Mouse (Mus musculus) heart, embryonic 16.5 days (tissue): ENCODE data around the gene Rnf167. TPM values are rescaled to one million over a fixed set of nuclear protein-coding genes. Genes with fewer than 3 reads are reported as not detected.
A peak's percentile ranks its signal among the peaks of the same experiment; 100 is the strongest.

Source experiments
- ATAC-seq: fragments of 200-750 bp; cut with Nextera tagmentation; replicated peaks from 2 replicates; pipeline ENCODE4 v1.8.0; 2017; ENCODE audit warnings: moderate number of reproducible peaks; ENCODE audit not compliant: insufficient read depth, low FRiP score; ENCODE audit errors: extremely low read depth
- H3K27ac ChIP-seq: fragments of 300-500 bp; sonication (generic); 2 replicates; pipeline ENCODE4 v1.5.1; 2014; ENCODE audit warnings: mild to moderate bottlenecking, low read length, control low read depth, moderate library complexity
- H3K27me3 ChIP-seq: fragments of 300-500 bp; sonication (generic); 2 replicates; pipeline ENCODE4 v1.6.1; 2014; ENCODE audit warnings: low read length, mixed read lengths; ENCODE audit not compliant: control insufficient read depth, insufficient read depth
- H3K36me3 ChIP-seq: fragments of 300-500 bp; sonication (generic); 2 replicates; pipeline ENCODE4 v1.6.1; 2014; ENCODE audit not compliant: control insufficient read depth, insufficient read depth
- H3K4me1 ChIP-seq: fragments of 300-500 bp; sonication (generic); 2 replicates; pipeline ENCODE4 v1.6.1; 2014; ENCODE audit warnings: low read length, mixed read lengths; ENCODE audit not compliant: control insufficient read depth, insufficient read depth
- H3K4me2 ChIP-seq: fragments of 300-500 bp; sonication (generic); 2 replicates; pipeline ENCODE4 v1.6.1; 2014; ENCODE audit warnings: low read depth, mild to moderate bottlenecking, control low read depth, low read length
- H3K4me3 ChIP-seq: fragments of 300-500 bp; sonication (generic); 2 replicates; pipeline ENCODE4 v1.5.1; 2014; ENCODE audit warnings: mild to moderate bottlenecking, control low read depth, low read length
- H3K9ac ChIP-seq: fragments of 300-500 bp; sonication (generic); 2 replicates; pipeline ENCODE4 v1.6.1; 2014; ENCODE audit warnings: low read length, control low read depth
- H3K9me3 ChIP-seq: fragments of 300-500 bp; sonication (generic); replicated peaks from 2 replicates; pipeline ENCODE4 v1.6.1; 2016; ENCODE audit warnings: low read length; ENCODE audit not compliant: control insufficient read depth
- WGBS: fragments of 180-500 bp; shearing (Covaris S2); extraction: QIAGEN DNeasy Blood & Tissue Kit; methylation state at CpG from one replicate; pipeline ENCODE4 v1.1.7; 2014; 5-methylcytosine and 5-hydroxymethylcytosine counted together
- polyA plus RNA-seq: library from polyadenylated mRNA; unstranded; fragments of >200 nt; fragmentation: Nextera tagmentation; extraction: Ambion mirVana; gene quantifications from 2 replicates; pipeline ENCODE4 v1.2.1, GENCODE M21; 2015

Rnf167 gene
- polyA plus RNA-seq, 1 experiment from 2014 or later, result 80.3 TPM

- Histone ChIP-seq H3K27ac (peak overlapping the region; percentile 96), H3K27me3 (no peaks in the 10 kb centered on the region), H3K4me3 (peak overlapping the region; percentile 74), H3K9me3 (no peaks in the 10 kb centered on the region), H3K4me2 (peak overlapping the region; percentile 92), H3K9ac (peak overlapping the region; percentile 78), H3K4me1 (peaks cover 36% of the 10 kb centered on the region), H3K36me3 (peaks cover 19% of the 10 kb centered on the region)
- ATAC-seq, result peak; percentile 66
- WGBS, result 9% methylated on average over 16 of the region's 16 CpGs
Measured at GRCm38 (mm10) chr11:70656456-70656927, 9.5 kb downstream of the Rnf167 start.

- peak within 1 kb of the TSS; percentile 78 for H3K9ac ChIP-seq
- H3K4me3 ChIP-seq, result peak within 1 kb of the TSS; percentile 74
- H3K27me3 ChIP-seq, result no peaks in the 10 kb centered on the region
- WGBS, result 11% methylated on average over 3 of the region's 3 CpGs
- peaks cover 31% of the 10 kb centered on the region for H3K4me1 ChIP-seq
- peaks cover 15% of the 10 kb centered on the region for H3K36me3 ChIP-seq
- ATAC-seq, result peak; percentile 45
- H3K27ac ChIP-seq, result peak within 1 kb of the TSS; percentile 96
- no peaks in the 10 kb centered on the region for H3K9me3 ChIP-seq
- peak within 1 kb of the TSS; percentile 92 for H3K4me2 ChIP-seq
Measured at GRCm38 (mm10) chr11:70656964-70657363, 9.9 kb downstream of the Rnf167 start, which contains the start of gene Eno3. Eno3 (plus strand) TSS chr11:70657202.

DNA sequence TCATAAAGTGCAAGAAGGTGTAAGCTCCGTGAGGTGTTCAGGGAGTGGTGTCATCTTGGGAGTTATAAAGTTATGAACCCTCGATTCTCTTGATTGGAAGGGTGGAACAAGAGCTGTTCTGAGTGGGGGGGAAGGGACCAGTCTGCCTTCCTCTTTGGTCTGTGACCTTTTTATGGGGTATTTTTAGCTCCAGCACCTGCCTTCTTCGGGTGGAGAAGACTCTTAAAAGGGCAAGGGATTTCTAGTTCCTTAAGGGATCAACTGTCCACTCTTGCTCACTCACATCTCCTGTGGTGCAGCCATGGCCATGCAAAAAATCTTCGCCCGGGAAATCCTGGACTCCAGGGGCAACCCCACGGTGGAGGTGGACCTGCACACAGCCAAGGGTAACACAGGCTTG, 10.5 kb downstream of the Rnf167 start:
- Histone ChIP-seq H3K36me3 (peaks cover 13% of the 10 kb centered on the region), H3K4me1 (peaks cover 25% of the 10 kb centered on the region), H3K4me3 (peak overlapping the region; percentile 74), H3K27ac (peak overlapping the region; percentile 96), H3K27me3 (no peaks in the 10 kb centered on the region), H3K9me3 (no peaks in the 10 kb centered on the region), H3K4me2 (peak overlapping the region; percentile 92), H3K9ac (peak overlapping the region; percentile 78)
- no peak for ATAC-seq
- 36% methylated on average over 6 of the region's 6 CpGs for WGBS

DNA sequence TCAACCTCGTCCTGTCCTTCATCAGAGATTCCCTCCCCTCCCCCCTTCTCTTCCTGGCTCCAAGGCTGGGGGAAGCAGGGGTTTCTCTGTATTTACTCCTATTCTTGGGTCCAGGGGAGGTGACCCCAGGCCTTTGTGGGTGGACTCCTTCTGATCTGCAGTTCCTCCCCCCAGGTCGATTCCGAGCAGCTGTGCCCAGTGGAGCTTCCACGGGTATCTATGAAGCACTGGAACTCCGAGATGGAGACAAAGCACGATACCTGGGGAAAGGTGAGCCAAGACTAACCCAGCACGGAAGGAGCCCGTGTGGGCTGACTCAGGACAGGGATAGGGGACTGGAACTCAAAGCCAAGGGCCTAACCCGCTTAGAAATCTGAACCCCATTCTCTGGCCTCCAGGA, 11.0 kb downstream of the Rnf167 start:
- Histone ChIP-seq H3K27me3 (no peaks in the 10 kb centered on the region), H3K9me3 (no peaks in the 10 kb centered on the region), H3K27ac (peak overlapping the region; percentile 96), H3K4me1 (peaks cover 25% of the 10 kb centered on the region), H3K4me3 (peak overlapping the region; percentile 74), H3K4me2 (peak overlapping the region; percentile 92), H3K36me3 (peaks cover 15% of the 10 kb centered on the region), H3K9ac (peak overlapping the region; percentile 78)
- no peak for ATAC-seq
- 52% methylated on average over 9 of the region's 9 CpGs for WGBS

DNA sequence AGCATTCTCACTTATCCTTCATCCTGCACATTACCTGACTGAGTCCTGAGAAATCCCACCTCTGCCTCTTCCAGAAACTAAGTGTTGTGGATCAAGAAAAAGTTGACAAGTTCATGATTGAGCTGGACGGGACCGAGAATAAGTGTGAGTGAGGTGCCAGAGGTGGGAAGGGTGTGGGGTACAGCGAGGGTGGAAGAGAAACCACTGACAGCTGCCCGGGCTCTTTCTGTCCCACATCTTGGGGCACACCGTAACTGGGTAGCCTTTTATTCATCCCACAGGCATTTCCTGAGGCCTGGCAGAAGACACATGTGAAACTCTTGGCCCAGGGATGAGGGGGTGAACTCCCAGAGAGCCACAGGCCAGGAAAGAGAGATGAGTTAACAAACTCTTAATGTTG, 11.5 kb downstream of the Rnf167 start:
- ATAC-seq, result no peak
- Histone ChIP-seq H3K27ac (peak overlapping the region; percentile 96; the same call in 1 of the 2 replicates), H3K4me2 (peak overlapping the region; percentile 92), H3K9me3 (no peaks in the 10 kb centered on the region), H3K36me3 (peaks cover 18% of the 10 kb centered on the region), H3K4me3 (peak overlapping the region; percentile 74), H3K9ac (peak overlapping the region; percentile 78), H3K4me1 (peaks cover 24% of the 10 kb centered on the region), H3K27me3 (no peaks in the 10 kb centered on the region)
- WGBS, result 69% methylated on average over 5 of the region's 5 CpGs

GRCm38 (mm10) chr11:70658942-70659341, 11.9 kb downstream of the Rnf167 start:
- peak overlapping the region; percentile 78 for H3K9ac ChIP-seq
- peaks cover 24% of the 10 kb centered on the region for H3K4me1 ChIP-seq
- WGBS, result 62% methylated on average over 8 of the region's 8 CpGs
- H3K4me2 ChIP-seq, result peak overlapping the region; percentile 92
- peak overlapping the region; percentile 96; the same call in 1 of the 2 replicates for H3K27ac ChIP-seq
- H3K36me3 ChIP-seq, result peaks cover 22% of the 10 kb centered on the region
- H3K9me3 ChIP-seq, result no peaks in the 10 kb centered on the region
- no peaks in the 10 kb centered on the region for H3K27me3 ChIP-seq
- peak overlapping the region; percentile 74 for H3K4me3 ChIP-seq
- ATAC-seq, result no peak

DNA sequence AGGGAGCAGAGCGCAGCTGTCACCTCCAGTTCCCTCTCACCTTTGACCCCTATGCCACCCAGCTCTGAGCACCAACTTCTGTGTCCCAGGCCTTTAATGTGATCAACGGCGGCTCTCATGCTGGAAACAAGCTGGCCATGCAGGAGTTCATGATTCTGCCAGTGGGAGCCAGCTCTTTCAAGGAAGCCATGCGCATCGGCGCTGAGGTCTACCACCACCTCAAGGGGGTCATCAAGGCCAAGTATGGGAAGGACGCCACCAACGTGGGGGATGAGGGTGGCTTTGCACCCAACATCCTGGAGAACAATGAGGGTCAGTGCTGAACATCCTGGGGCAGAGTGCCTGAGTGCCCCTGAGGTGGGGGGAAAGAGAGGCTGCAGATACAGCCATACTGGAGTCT, 13.5 kb downstream of the Rnf167 start:
- WGBS, result 87% methylated on average over 8 of the region's 8 CpGs
- ATAC-seq, result no peak
- H3K4me3 ChIP-seq, result no peak overlapping the region
- H3K36me3 ChIP-seq, result peaks cover 34% of the 10 kb centered on the region
- no peak overlapping the region for H3K4me2 ChIP-seq
- H3K9me3 ChIP-seq, result no peaks in the 10 kb centered on the region
- no peaks in the 10 kb centered on the region for H3K27me3 ChIP-seq
- H3K4me1 ChIP-seq, result peaks cover 24% of the 10 kb centered on the region
- H3K9ac ChIP-seq, result no peak overlapping the region
- no peak overlapping the region for H3K27ac ChIP-seq

DNA sequence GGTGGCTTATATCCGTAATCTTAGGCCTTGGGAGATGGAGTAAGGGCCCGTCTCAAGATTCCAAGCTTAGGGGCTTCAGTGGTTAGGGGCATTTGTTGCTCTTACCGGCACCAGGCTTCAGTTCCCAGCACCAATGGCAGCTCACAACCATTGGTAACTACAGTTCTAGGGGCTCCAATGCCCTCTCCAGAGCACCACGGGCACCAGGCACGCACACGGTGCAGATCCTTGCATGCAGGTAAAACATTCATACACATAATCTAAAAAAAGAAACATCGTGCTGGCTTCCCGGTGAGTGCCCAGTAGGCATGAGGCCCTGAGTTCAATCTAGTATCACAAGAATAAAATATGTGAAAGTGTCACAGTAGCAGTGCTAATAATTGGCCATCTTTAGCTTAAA, 16.1 kb downstream of the Rnf167 start:
- no peak for ATAC-seq
- peak overlapping the region; percentile 33 for H3K27ac ChIP-seq
- no peak overlapping the region for H3K4me2 ChIP-seq
- H3K9ac ChIP-seq, result no peak overlapping the region
- H3K4me3 ChIP-seq, result no peak overlapping the region
- peaks cover 30% of the 10 kb centered on the region for H3K4me1 ChIP-seq
- no peaks in the 10 kb centered on the region for H3K9me3 ChIP-seq
- WGBS, result 68% methylated on average over 8 of the region's 8 CpGs
- no peaks in the 10 kb centered on the region for H3K27me3 ChIP-seq
- H3K36me3 ChIP-seq, result peaks cover 42% of the 10 kb centered on the region

- Histone ChIP-seq H3K9me3 (no peaks in the 10 kb centered on the region), H3K27ac (peak overlapping the region; percentile 30), H3K27me3 (no peaks in the 10 kb centered on the region), H3K4me3 (no peak overlapping the region), H3K4me2 (no peak overlapping the region), H3K4me1 (peaks cover 24% of the 10 kb centered on the region), H3K36me3 (peaks cover 42% of the 10 kb centered on the region), H3K9ac (no peak overlapping the region)
- 82% methylated on average over 6 of the region's 6 CpGs for WGBS
- no peak for ATAC-seq
Measured at GRCm38 (mm10) chr11:70663957-70664356, 16.9 kb downstream of the Rnf167 start.
